Mouse (Mus musculus): ENCODE results near the gene Evi2.

Evi2 gene

DNA sequence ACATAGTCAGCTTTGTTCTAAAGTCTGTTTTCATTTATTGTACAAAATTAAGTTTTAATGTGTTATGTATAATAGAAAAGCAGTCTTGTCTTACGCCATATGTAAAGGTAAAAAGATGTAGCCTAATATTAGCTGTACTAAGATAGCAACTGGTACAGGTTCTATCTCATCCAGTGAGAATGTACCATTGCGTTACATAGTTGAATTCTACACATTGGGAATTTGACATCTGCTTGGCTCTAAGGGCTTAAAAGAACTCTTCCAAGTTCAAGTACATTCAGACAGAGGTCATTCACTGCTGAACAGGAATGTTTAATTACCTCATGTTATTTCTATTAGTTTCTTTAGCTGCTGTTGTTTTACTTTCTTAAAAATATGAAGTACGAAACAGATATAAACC lies 3.8 kb downstream of the Evi2 start:
- in situ Hi-C loops (cut with MseI, MboI), result no loop called here

DNA sequence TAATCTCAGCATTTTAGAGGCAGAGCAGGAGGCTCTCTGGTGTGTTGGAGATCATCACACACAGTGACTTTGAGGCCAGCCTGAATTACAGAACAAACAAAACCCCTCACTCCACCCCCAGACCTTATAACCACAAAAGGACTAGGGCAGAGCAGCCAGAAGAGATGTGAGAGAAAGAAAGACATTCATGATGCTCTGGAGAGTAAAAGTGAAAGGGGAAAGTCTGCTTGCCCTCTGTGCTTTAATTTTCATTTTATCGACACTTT lies 6.1 kb downstream of the Evi2 start:
- in situ Hi-C loops (cut with MseI, MboI), result no loop called here

DNA sequence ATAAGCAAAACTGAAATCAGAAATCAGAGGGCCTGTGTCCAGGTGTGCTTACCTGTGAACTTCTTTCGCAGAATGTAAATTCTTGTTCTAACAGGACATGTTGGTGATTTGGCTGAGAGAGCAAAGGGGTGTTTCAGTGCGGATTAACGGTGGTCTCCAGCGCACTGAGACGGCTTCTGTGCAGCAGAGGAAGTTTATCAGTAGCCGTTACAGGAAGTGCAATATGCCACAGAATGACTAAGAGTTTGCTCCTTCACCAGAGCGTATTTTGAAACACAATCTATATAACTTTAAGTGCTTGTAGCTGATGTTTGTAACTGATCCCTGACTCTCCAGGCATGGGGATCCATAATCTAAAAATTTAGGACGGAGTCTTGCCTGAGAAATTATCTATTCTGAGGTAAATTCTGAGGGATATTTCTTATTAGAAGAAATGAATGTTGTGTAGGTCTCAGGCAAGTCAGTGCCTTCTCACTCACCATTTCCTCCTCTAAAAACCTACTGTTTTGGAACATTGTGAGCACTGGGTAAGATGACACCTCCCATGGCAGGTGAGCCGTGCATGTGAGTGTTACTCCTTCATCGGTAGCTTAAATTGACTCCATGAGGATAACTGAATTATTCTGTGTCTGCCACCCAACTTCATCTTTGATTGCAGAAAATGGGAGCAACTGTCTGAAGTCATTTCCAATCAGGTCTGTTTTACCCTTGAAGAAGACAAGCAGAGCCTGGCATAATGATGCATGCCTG lies 6.7 kb downstream of the Evi2 start, which contains the start of gene Evi2b:
Evi2b (minus strand) TSS at position 203 of the 750 bp plus-strand sequence.
- in situ Hi-C loops (cut with MseI, MboI), result no loop called here

DNA sequence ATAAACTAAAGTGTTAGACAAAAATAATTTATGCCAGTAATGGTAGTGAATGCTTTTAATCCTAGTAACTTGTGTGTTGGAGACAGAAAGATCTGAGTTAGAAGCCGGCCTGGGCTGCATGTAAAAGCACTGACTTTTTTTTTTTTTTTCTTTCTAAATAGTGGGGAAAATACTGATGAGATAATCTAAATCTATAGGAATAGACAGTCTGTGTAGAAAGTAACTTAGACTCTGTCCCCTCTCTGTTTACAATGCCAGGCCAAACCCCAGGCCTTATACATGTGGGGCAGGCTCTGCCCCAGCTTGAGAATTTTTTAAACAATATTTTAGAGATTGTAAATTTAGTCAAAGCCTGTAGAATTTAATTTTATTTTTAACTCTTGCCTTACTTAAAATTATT lies 7.4 kb downstream of the Evi2 start:
- in situ Hi-C loops (cut with MseI, MboI), result no loop called here

DNA sequence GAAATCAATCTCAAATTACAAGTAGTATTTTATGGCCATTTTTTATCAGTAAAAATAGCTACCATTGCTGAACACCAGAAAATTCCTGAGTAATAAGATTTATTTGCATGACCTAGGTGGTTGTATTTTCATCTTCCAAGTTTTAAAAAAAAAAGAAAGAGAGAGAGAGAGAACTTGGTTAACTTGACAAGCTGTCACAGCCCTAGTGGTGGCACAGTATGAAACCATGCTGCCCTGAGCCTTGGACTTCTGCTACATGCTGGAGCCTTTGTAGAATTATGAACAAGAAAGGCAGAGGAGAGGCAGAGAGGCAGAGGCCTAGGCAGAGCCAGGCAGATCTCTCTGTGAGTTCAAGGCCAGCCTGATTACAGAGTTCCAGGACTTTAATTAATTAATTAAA lies 8.5 kb downstream of the Evi2 start:
- in situ Hi-C loops (cut with MseI, MboI), result no loop called here

DNA sequence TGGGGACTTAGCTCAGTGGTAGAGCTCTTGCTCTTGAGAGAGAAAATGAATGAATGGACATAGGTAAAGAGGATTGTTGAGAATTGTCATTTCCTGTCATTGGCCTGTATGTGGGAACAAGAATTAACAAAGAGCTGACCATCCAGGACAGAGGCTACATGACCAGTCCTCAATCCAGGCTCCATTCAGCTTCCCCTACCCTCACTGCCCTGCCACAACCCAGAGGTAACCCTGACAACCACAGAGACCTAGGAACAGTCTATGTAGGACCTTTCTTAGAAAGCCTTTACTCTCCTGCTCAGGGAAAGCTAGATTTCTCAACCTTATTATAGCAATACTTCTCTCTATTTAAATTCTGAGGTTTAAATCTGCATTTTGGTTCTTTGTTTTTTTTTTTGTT lies 9.6 kb downstream of the Evi2 start:
- in situ Hi-C loops (cut with MseI, MboI), result no loop called here

DNA sequence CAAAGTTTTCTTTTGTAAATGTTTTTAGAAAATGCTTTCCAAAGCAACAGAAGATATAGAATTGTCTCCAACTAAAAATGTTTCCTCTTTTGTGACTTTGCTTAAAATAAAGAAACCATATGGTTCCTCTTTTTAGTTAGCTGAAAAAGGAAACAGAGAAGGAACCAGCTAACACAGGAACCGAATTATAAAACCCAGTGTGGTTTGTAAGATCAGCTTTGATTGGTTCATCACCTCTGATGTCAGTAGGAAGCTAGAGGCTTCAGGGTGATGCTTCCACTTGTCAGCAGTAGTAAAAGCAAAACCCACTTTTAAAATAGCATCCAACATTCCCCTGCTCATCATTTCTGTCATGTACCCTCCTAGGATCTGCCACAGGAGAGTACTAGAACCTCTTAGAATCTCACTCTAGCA lies 10.5 kb downstream of the Evi2 start:
- in situ Hi-C loops (cut with MseI, MboI), result no loop called here

DNA sequence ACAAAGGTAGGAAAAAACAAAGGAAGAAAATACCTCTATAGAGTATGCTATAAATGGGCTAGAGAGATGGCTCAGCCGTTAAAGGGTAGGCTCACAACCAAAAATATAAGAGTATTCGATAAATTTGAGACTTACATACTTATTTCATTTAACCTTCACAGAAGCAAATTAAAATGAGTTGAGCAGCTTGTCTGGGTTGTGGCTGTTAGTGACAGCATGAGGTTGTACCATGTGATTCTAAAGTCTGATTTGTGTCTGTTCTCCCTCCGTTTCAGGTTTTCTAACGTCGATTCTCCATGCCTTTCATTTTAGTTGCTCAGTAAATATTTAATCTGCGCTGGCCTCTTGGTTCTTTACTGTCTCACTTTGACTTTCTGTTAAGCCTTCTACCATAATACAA lies 11.1 kb downstream of the Evi2 start:
- in situ Hi-C loops (cut with MseI, MboI), result no loop called here

DNA sequence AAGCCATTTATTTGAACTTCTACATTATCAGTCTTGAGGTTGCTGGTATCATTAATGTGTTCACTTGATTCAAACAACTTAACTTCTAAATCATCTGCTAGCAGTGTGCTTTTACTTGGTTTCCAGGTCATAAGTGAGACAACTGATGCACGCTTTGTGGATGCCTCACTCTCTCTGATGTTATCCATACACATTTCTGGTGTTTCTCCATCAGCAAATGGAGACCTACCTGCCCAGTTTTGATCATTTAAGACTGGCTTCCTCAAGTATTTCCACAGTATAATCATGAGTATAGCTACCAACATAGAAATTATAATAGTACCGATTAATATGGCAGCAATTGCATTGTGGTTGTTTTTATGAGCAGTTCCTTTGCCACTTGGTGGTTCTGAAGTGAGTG lies 14.6 kb downstream of the Evi2 start:
- in situ Hi-C loops (cut with MseI, MboI), result no loop called here

DNA sequence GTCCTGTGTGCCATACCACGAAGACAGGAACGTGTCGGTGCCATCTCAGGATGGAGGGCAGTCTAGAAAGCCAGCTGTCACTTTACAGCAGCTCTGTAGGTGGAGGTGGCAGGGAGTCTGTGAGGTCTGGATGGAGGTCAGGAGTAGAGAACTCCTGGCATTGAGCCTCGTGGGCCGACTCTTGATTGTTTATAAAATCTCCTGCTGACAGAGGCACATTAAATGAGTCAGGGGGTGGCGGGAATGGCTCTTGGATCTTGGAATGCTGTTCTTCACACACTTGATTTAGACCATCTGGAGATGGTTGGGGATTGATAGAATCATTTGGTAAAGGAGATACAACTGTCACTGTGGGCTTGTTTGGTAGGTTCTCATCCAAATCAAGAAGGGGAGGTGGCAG lies 15.1 kb downstream of the Evi2 start:
- in situ Hi-C loops (cut with MseI, MboI), result no loop called here

DNA sequence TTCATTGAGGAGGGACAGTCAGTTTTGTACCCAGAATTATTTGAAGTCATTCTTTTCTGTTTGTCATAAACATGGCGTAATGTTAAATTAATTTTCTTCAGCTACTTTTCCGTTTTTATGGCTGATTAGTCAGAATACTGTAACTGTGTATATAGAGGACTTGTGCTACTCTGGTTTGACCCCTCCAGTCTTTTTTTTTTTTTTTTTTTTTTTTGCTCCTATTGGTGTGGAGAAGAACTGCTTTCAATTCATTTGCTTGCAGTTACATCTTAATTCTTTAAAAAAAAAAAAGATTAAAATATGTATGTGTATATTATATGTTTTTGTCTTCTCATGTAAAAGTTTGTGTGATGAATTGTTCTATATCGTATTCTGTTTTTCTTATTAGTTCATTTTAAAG lies 18.4 kb downstream of the Evi2 start:
- in situ Hi-C loops (cut with MseI, MboI), result no loop called here

DNA sequence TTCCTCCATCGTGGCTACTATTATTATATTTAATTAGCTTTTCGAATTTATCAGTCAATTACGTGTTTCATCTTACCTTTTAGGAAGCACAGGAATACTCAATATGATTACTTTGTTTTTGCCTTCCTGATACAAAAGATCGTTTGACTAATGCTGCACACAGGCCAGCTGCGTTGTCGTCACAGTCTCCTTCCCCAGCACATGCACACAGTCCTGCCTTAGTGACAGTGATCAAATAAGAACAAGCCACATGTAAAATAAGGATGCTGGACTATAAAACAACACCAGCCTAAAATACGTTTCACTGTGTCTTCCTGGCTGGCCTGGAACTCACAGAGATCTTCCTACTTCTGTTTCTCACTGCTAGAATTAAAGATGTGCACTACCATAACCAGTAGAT lies 25.9 kb downstream of the Evi2 start:
- in situ Hi-C loops (cut with MseI, MboI), result no loop called here

DNA sequence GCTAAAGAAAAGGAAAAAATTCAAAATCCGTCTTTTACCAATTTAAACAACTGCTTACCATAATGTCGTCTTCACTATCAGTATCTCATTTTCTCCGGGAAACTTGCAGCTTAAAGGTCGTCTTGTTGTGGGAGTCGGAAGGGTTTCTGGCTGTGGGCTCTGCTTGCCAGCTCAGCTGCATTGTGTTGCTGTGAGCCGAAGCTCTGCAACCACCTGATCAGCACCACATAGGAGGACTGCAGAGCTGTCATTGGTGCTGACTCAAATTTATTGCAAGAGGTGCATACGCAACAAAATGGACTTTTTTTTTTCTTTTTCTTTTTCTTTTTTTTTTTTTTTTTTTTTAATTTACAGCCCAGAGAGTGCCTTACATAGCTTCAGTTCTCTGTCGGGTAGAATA lies 26.5 kb downstream of the Evi2 start, which contains the start of gene Omg:
Omg (minus strand) TSS at position 240 of the 400 bp plus-strand sequence.
- in situ Hi-C loops (cut with MseI, MboI), result no loop called here

DNA sequence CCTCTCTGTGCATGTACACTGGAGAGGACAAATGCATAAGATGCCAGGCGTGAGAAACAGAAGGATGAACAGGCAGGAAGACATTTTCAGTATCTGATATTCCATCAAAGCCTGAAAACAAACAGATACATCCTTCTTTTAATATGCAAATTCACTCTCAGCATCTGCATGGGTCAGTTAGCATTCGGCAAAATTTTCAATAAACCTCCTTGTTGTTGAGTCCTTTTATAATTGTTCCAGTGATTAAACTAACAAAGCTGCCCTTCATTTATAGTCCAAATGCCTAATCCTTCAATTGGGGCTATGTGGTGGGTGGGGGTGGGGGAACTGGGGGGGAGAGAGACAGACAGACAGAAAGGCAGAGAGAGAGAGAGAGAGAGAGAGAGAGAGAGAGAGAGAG lies 27.5 kb downstream of the Evi2 start:
- in situ Hi-C loops (cut with MseI, MboI), result no loop called here

DNA sequence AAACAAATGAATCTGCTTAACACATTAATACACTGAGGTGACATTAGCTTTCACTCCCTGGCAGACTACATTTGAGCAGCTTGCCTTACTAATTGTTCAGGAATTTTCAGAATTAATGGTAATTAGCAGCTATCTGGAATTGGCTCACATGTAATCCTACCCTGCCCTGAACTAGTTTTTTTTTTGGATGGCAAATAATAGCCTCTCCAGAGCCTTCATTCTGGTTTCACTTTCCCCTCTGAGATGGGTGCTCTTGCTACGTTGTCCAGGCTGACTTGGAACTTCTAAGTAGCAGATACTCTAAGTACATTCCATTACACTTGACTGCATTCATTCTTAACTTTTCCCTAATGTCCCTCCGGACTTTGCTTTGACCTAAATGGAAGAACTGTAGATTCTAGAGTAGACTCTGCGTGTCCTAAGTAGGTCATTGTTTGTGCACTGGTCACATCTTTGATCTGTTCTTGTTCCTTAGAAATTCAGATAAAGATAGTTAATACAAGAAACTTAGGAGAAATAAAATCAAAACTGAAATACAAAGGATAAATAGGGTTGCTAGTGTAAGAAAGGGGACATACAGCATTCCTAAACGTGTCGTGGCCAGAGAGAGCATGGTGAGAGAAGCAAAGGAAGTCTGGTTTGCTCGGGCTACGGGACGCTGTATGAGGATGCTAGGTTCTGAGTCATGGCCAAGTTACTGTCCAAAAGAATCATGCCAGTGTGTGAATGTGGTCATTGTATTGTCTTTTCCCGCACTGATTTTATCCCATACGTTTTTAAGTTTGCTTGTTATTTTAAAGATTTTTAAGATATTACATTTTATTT lies 35.2 kb downstream of the Evi2 start:
- in situ Hi-C loops (cut with MseI, MboI), result no loop called here

DNA sequence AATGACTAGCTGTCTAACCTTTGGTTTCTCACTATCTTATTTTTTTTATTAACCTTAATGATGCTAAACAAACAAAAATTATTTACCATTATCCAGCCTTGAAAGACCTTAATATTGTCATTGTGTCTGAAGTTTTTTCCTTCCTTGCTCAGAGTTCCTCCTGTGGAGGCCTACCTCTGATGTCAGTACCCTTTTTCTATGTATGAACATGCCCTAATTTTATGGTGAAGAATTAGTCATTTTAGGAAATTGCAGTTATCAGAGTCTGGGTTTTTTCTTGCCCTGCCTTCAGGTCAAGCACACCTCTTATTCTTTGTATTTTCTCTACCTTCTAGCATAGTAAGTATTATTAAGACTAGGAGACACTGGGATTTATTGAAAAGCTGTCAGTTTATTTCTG lies 45.7 kb downstream of the Evi2 start:
- in situ Hi-C loops (cut with MseI, MboI), result no loop called here

DNA sequence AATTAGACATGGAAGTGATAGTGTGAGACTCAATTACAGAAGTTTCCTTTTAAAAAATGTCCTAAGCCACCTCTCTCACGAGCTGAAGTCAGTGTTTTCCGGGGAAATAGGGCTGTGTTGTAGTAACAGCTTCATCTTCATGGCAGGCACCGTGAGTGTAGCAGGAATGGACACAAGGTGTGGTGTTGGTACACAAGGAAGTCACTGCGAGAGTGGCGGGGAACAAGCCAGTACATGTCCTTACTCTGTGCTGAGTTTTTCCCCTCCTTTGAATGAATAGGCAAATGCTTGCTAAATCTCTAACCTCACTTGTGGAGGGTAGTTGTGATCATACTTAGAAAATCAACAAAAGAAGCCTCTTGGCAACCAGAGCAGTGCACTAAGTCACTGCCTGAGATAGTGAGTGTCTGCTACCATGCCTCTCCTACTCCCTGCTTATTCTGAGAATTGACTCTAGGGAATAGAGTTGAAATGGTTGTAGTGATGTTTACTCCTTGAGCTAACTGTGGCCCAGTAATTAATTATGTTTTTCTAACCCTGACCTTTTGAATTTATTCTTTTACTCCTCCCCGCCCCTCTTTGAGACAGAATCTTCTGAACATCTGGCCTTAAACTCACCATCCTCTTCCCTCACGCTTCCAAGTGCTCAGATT lies 46.4 kb downstream of the Evi2 start:
- in situ Hi-C loops (cut with MseI, MboI), result no loop called here

DNA sequence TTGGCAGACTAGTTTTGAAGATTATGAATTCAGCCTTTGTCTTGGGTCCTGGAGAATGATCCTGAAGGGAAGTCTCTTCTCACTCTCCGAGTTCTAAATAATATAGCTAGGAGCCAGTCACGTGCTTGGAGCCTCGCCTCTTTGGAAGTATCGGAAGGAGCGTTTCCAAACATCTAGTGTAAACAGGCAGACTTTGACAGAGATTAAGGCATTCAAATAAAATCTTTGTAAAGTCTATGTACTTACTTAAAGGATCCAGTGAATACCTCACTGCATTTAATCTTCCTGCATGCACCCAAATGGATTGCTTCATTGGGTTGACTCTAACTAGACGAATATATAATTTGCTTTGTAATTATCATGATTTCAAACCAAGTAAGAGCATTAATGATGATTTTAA lies 47.0 kb downstream of the Evi2 start:
- in situ Hi-C loops (cut with MseI, MboI), result no loop called here

DNA sequence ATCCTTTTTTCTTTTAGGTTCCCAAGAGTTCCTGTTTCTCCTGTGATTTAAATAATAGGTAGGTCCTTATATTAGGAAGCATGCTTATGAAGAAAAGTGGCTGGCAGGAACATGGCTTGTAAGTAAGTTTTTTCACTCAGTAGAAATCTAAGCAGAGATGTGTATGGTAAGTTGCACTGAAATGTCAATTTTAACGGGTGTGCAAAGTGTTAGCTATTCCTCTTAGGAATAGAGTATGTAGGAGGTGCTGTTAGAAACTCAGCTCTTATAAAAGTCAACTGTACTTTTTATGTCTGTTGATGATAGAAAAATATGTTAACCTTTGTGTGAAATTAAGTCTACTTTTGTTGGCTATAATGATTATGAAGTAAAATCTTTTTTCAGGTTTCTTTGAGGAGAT lies 62.3 kb downstream of the Evi2 start:
- in situ Hi-C loops (cut with MseI, MboI), result no loop called here
